Mouse (Mus musculus) v-Abl transformed pro-B cells (cell line): ENCODE measurements around the gene Gdpgp1.

Experiments used
- in situ Hi-C, 2 experiments: fragments of 400-800 bp; cut with MboI; formaldehyde crosslinking; loops; one replicate each; pipeline ENCODE4 v1.15.1; 2025; ENCODE audit not compliant: unreplicated experiment in 2 of 2

The Gdpgp1 gene

GRCm38 (mm10) chr7:80216566-80216965 is 16.1 kb upstream of the Gdpgp1 start:
- in situ Hi-C loops = loop anchor here in 1 of 2 experiments (10.0 kb wide), 1 partner anchor 202 kb away; no protein-coding TSS in a partner anchor

GRCm38 (mm10) chr7:80218666-80219065 is 14.0 kb upstream of the Gdpgp1 start:
- in situ Hi-C loops = loop anchor here in 1 of 2 experiments (10.0 kb wide), 1 partner anchor 204 kb away; no protein-coding TSS in a partner anchor

GRCm38 (mm10) chr7:80220237-80220797 is 12.3 kb upstream of the Gdpgp1 start:
- in situ Hi-C loops = no loop called here

GRCm38 (mm10) chr7:80221179-80221750 is 11.4 kb upstream of the Gdpgp1 start:
- in situ Hi-C loops = no loop called here

GRCm38 (mm10) chr7:80227065-80227464 is 5.6 kb upstream of the Gdpgp1 start:
- in situ Hi-C loops = no loop called here

GRCm38 (mm10) chr7:80230196-80230595 is 2.5 kb upstream of the Gdpgp1 start:
- in situ Hi-C loops = no loop called here

- in situ Hi-C loops = no loop called here
Measured at GRCm38 (mm10) chr7:80231971-80232488, 635 bp upstream of the Gdpgp1 start.

- in situ Hi-C loops = no loop called here
Measured at GRCm38 (mm10) chr7:80233799-80234198, 1.1 kb downstream of the Gdpgp1 start.

- in situ Hi-C loops = no loop called here
Measured at GRCm38 (mm10) chr7:80238542-80238941, 5.9 kb downstream of the Gdpgp1 start.

- in situ Hi-C loops = no loop called here
Measured at GRCm38 (mm10) chr7:80241661-80242060, 9.0 kb downstream of the Gdpgp1 start.

GRCm38 (mm10) chr7:80244851-80245250 is 12.2 kb downstream of the Gdpgp1 start:
- in situ Hi-C loops = no loop called here

- in situ Hi-C loops = no loop called here
Measured at GRCm38 (mm10) chr7:80246148-80246721, 13.6 kb downstream of the Gdpgp1 start, which contains the start of gene Ttll13. Ttll13 (plus strand) TSS chr7:80246376.

- in situ Hi-C loops = no loop called here
Measured at GRCm38 (mm10) chr7:80246859-80247258, 14.2 kb downstream of the Gdpgp1 start.

GRCm38 (mm10) chr7:80252437-80252836 is 19.8 kb downstream of the Gdpgp1 start:
- in situ Hi-C loops = loop anchor here (5.0 to 10.0 kb wide), 2 partner anchors 110 to 238 kb away; no protein-coding TSS in a partner anchor

- in situ Hi-C loops = loop anchor here (5.0 to 10.0 kb wide), 2 partner anchors 111 to 238 kb away; no protein-coding TSS in a partner anchor
Measured at GRCm38 (mm10) chr7:80252886-80253285, 20.2 kb downstream of the Gdpgp1 start.

- in situ Hi-C loops = loop anchor here in 1 of 2 experiments (5.0 to 10.0 kb wide), 2 partner anchors 114 to 241 kb away; no protein-coding TSS in a partner anchor
Measured at GRCm38 (mm10) chr7:80255981-80256380, 23.3 kb downstream of the Gdpgp1 start.

- in situ Hi-C loops = loop anchor here in 1 of 2 experiments (5.0 to 10.0 kb wide), 2 partner anchors 115 to 243 kb away; no protein-coding TSS in a partner anchor
Measured at GRCm38 (mm10) chr7:80257706-80258105, 25.0 kb downstream of the Gdpgp1 start.

- in situ Hi-C loops = no loop called here
Measured at GRCm38 (mm10) chr7:80260625-80261371, 28.1 kb downstream of the Gdpgp1 start, which contains the start of gene Ngrn. Ngrn (plus strand) TSS chr7:80261215.

GRCm38 (mm10) chr7:80261372-80261990 is 28.8 kb downstream of the Gdpgp1 start:
- in situ Hi-C loops = no loop called here

GRCm38 (mm10) chr7:80264606-80265005 is 31.9 kb downstream of the Gdpgp1 start:
- in situ Hi-C loops = no loop called here
